Mouse (Mus musculus): Measurements from ENCODE around the gene Acad8. TPM values are rescaled to one million over a fixed set of nuclear protein-coding genes. Genes with fewer than 3 reads are reported as not detected.

Acad8 gene
- polyA plus RNA-seq, 1 experiment: 0.68 TPM

DNA sequence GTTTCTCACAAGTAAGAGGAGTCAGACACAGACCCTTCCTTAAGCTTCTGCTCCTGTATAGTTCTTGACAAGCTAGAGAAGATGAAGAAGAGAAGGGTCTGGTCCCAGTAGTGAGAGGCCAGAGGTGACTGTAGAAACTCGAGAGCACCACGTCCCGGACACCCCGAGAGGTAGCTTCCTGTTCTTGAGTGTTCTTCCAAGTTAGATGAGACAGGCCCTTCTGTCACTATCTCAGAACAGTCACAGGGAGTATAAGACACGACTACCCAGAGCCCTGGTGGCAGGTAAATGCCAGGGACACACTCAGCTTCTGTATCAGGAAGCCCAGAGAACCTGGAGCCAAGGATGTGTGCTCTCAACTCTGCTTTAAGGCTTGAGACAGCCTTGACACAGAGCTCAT, 9.9 kb upstream of the Acad8 start:
- H3K4me1 ChIP-seq: peaks cover 5% of the 10 kb centered on the region
- H3K27me3 ChIP-seq (replicated peaks): no peaks in the 10 kb centered on the region
- no peak overlapping the region for H3K4me3 ChIP-seq (replicated peaks)
- H3K36me3 ChIP-seq (replicated peaks; ENCODE audit: low read length): peaks cover 97% of the 10 kb centered on the region
- no peak for TF ChIP-seq FLI1 (IDR thresholded peaks at IDR 0.05; ENCODE audit: low read length)
- no peak for TF ChIP-seq GATA1 (IDR thresholded peaks at IDR 0.05; ENCODE audit: borderline replicate concordance, low read length)
- no peaks in the 10 kb centered on the region for H3K9me3 ChIP-seq

DNA sequence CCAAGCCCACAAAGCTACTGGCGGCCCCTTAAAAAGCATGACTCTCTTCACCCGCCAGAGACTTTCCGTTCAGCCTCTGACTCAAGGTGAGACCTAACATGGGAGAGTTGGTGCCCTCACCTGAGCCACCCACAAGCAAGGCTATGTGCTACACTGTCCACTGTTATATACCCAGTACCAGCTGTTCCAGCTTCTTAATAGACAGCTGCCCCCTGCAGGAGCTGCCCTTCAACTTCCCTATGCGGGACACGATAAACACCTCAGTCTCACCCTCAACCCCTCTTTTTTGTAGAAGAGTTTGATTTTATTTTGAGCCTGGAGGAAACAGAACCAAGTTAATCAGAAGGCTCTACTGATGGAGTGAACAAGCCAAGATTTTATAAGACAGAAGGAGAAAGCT, 7.5 kb upstream of the Acad8 start:
- peaks cover 90% of the 10 kb centered on the region for H3K36me3 ChIP-seq (replicated peaks; ENCODE audit: low read length)
- TF ChIP-seq FLI1 (IDR thresholded peaks at IDR 0.05; ENCODE audit: low read length): no peak
- TF ChIP-seq GATA1 (IDR thresholded peaks at IDR 0.05; ENCODE audit: borderline replicate concordance, low read length): no peak
- no peaks in the 10 kb centered on the region for H3K27me3 ChIP-seq (replicated peaks)
- no peaks in the 10 kb centered on the region for H3K9me3 ChIP-seq
- H3K4me3 ChIP-seq (replicated peaks): no peak overlapping the region
- H3K4me1 ChIP-seq: peaks cover 22% of the 10 kb centered on the region

DNA sequence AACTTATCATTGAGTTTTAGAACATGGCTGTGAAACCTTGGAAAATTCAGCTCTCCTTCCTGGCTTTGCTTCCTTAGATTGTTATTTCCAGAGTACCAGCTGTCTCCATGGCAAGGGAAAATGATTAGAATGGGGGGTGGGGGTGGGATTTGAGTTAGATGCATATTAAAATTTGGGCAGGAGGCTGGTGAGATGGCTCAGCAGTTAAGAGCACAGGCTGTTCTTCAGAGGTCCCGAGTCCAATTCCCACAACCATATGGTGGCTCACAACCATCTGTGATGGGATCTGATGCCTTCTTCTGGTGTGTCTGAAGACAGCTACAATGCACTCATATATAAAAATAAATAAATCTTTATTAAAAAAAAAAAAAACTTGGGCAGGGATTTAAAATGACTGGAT, 6.6 kb upstream of the Acad8 start:
- Histone ChIP-seq H3K4me3 (replicated peaks) (no peak overlapping the region), H3K36me3 (replicated peaks; ENCODE audit: low read length) (peaks cover 81% of the 10 kb centered on the region), H3K4me1 (peaks cover 30% of the 10 kb centered on the region), H3K9me3 (no peaks in the 10 kb centered on the region), H3K27me3 (replicated peaks) (no peaks in the 10 kb centered on the region)
- TF ChIP-seq FLI1 (IDR thresholded peaks at IDR 0.05; ENCODE audit: low read length): no peak
- TF ChIP-seq GATA1 (IDR thresholded peaks at IDR 0.05; ENCODE audit: borderline replicate concordance, low read length): no peak

DNA sequence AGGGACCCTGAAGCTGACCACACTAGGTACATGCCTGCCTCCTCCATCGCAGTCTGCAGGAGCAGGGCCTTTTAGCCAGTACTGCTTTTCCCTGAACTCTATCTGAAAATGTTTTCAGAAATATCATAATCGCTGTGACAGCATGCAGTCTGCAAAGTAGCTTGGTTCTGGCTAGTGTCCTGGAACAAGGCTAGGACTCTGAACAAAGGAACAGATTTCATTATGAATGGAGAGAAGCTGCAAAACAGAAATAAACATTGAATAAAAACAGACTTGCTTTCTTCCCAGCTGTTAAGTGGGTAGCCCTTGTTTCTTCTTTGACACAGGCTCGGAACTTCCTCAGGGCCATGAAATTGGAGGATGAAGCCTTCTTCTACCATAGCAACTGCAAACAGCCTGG, 5.9 kb upstream of the Acad8 start:
- peaks cover 37% of the 10 kb centered on the region for H3K4me1 ChIP-seq
- no peaks in the 10 kb centered on the region for H3K27me3 ChIP-seq (replicated peaks)
- TF ChIP-seq FLI1 (IDR thresholded peaks at IDR 0.05; ENCODE audit: low read length) (no peak), GATA1 (IDR thresholded peaks at IDR 0.05; ENCODE audit: borderline replicate concordance, low read length) (no peak)
- H3K4me3 ChIP-seq (replicated peaks): no peak overlapping the region
- peaks cover 75% of the 10 kb centered on the region for H3K36me3 ChIP-seq (replicated peaks; ENCODE audit: low read length)
- no peaks in the 10 kb centered on the region for H3K9me3 ChIP-seq

DNA sequence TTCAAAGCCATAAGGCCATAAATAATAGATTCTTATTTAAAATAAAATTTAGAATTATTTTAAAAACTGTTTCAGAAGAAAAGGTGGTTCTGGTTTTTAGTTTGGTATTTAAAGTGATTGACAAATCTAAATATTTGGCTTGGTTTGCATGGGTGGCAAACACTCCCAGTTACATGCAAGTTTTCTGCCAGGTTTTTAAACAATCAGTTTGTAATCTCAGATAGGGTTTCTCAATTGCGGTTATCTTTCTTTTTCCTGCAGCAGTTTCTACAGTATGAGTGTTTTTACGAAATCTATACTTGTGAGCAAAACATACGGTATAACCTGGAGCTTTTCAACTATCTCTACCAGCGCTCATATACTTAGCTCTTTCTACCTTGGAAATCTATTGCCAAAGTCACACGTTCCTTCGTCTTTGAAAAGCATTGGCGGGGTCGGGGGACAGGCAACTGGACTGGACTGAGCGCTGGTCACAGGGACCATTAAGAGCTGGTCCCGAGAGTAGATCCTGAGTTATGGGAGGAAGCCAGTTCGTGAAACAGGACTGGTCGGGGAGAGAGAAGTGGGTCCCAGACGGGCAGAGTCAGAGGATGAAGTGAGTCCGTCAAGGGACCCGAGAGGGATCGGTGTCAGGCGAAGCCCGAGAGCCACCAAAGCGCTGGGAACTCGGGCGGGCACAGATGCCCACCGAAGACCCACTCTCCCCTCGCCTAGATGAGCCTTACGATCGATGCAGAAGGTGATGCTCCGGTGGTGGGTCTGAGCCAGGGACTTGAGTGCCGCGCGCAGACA, 501 bp downstream of the Acad8 start:
- peaks cover 53% of the 10 kb centered on the region for H3K4me1 ChIP-seq
- peaks cover 12% of the 10 kb centered on the region for H3K36me3 ChIP-seq (replicated peaks; ENCODE audit: low read length)
- TF ChIP-seq GATA1 (IDR thresholded peaks at IDR 0.05; ENCODE audit: borderline replicate concordance, low read length): no peak
- TF ChIP-seq FLI1 (IDR thresholded peaks at IDR 0.05; ENCODE audit: low read length): no peak
- H3K27me3 ChIP-seq (replicated peaks): no peaks in the 10 kb centered on the region
- H3K4me3 ChIP-seq (replicated peaks): peak overlapping the region; percentile 99
- no peaks in the 10 kb centered on the region for H3K9me3 ChIP-seq

DNA sequence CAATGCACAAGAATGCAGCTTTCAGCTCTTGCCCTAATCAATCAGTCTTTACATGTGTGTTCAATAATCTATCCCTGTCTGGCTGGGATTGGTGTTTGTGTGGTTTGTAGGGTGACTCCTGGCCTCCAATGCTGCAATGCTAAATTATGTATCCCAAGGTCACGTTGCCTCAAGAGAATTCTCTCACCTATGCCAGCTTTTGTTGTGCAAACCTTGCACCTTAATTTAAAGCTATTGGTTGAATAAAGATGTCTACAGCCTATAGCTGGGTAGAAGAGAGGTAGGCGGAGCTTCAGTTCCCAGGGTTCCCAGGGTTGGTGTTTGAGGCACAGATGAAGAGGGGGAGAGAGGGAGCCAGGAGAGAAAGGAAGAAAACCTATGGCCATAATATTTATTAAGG, 1.9 kb downstream of the Acad8 start:
- H3K4me3 ChIP-seq (replicated peaks): no peak overlapping the region
- no peaks in the 10 kb centered on the region for H3K36me3 ChIP-seq (replicated peaks; ENCODE audit: low read length)
- TF ChIP-seq GATA1 (IDR thresholded peaks at IDR 0.05; ENCODE audit: borderline replicate concordance, low read length) (no peak), FLI1 (IDR thresholded peaks at IDR 0.05; ENCODE audit: low read length) (no peak)
- H3K27me3 ChIP-seq (replicated peaks): no peaks in the 10 kb centered on the region
- H3K4me1 ChIP-seq: peaks cover 43% of the 10 kb centered on the region
- no peaks in the 10 kb centered on the region for H3K9me3 ChIP-seq

DNA sequence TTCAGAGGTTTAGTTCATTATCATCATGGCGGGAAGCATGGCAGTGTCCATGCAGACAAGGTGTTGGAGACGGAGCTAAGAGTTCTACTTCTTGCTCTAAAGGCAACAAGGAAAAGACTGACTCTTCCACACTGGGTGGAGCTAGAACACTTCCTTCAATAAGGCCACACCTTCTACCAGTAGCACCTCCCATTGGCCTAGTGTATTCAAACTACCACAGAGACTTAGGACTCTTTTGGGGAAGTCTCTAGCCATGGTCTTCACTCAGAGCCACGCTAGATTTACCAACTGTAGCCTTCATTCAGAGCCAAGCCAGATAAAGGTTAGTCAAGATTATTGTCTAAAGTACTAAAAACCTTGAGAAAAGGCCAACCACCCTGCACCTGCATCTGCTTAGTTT, 2.3 kb downstream of the Acad8 start:
- Histone ChIP-seq H3K36me3 (replicated peaks; ENCODE audit: low read length) (peaks cover 3% of the 10 kb centered on the region), H3K27me3 (replicated peaks) (no peaks in the 10 kb centered on the region), H3K9me3 (no peaks in the 10 kb centered on the region), H3K4me3 (replicated peaks) (no peak overlapping the region), H3K4me1 (peaks cover 46% of the 10 kb centered on the region)
- TF ChIP-seq GATA1 (IDR thresholded peaks at IDR 0.05; ENCODE audit: borderline replicate concordance, low read length): no peak
- TF ChIP-seq FLI1 (IDR thresholded peaks at IDR 0.05; ENCODE audit: low read length): no peak

DNA sequence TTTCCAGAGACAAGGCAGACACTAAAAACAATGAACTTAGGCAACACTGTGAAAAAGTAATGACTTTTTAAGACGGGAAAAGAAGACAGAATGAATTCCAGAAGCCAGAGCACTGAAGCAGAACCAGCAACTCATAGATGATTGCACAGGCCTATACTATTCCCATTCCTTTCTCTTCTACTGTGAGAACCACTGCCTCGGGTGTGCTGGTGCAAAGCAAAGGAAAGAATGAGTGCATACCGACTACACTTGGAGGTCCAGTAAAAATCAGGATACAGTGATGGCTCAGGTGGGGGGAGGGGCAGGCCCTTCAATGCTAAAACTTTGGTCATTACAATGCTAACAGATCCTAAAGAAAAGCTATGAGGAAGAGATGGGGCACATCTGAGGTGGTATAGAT, 5.5 kb downstream of the Acad8 start:
- no peak for TF ChIP-seq GATA1 (IDR thresholded peaks at IDR 0.05; ENCODE audit: borderline replicate concordance, low read length)
- H3K4me3 ChIP-seq (replicated peaks): no peak overlapping the region
- peaks cover 34% of the 10 kb centered on the region for H3K36me3 ChIP-seq (replicated peaks; ENCODE audit: low read length)
- H3K9me3 ChIP-seq: no peaks in the 10 kb centered on the region
- no peaks in the 10 kb centered on the region for H3K27me3 ChIP-seq (replicated peaks)
- H3K4me1 ChIP-seq: peaks cover 23% of the 10 kb centered on the region

DNA sequence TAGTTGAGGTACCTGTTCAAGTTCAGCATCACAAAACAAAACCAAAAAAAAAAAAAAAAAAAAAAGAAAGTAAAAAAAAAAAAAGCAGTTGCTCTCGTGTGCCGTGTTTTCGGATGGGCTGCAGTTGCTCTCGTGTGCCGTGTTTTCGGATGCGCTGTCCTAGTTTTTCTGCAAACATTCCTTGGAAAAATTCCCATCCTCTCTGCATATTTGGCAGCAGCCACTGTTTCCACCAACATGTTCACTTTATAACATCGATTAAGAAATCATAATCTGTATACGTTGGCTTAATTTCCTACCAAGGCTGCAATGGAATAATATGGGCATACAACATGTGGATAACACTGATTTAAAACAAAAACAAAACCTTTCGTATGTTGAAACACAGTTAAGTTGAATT, 6.2 kb downstream of the Acad8 start:
- Histone ChIP-seq H3K9me3 (no peaks in the 10 kb centered on the region), H3K36me3 (replicated peaks; ENCODE audit: low read length) (peaks cover 35% of the 10 kb centered on the region), H3K4me1 (peaks cover 18% of the 10 kb centered on the region), H3K27me3 (replicated peaks) (no peaks in the 10 kb centered on the region), H3K4me3 (replicated peaks) (no peak overlapping the region)
- TF ChIP-seq FLI1 (IDR thresholded peaks at IDR 0.05; ENCODE audit: low read length) (no peak), GATA1 (IDR thresholded peaks at IDR 0.05; ENCODE audit: borderline replicate concordance, low read length) (no peak)

DNA sequence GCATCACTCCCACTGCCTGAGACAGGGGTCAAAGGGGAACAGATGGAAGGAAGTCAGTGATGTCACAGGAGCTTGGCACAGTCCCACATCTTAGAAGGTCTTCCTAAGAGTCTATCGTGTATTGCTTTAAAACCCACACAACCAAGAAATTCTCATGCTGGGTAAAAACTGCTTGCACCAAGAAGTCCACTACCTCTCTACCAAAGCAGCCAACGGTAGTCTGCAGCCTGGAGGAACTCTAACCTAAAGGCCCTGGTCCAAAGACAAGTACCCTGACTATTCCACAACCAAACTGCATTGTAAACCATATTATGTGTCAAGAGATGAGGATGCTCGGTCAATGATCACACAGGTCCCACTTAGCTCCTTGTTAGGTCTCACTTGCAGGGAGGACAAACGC, 9.2 kb downstream of the Acad8 start:
- TF ChIP-seq GATA1 (IDR thresholded peaks at IDR 0.05; ENCODE audit: borderline replicate concordance, low read length) (no peak), FLI1 (IDR thresholded peaks at IDR 0.05; ENCODE audit: low read length) (no peak)
- Histone ChIP-seq H3K27me3 (replicated peaks) (no peaks in the 10 kb centered on the region), H3K9me3 (no peaks in the 10 kb centered on the region), H3K4me3 (replicated peaks) (no peak overlapping the region), H3K4me1 (peaks cover 17% of the 10 kb centered on the region), H3K36me3 (replicated peaks; ENCODE audit: low read length) (peaks cover 51% of the 10 kb centered on the region)

Data from megakaryocyte, embryonic 14.5 days (primary cell).